Mouse (Mus musculus) neural tube, embryonic 15.5 days (tissue): ENCODE measurements around the gene Fam136a. TPM values are rescaled to one million over a fixed set of nuclear protein-coding genes. Genes with fewer than 3 reads are reported as not detected.

Experiments
- ATAC-seq: fragments of 200-750 bp; cut with Nextera tagmentation; 2 replicates; pipeline ENCODE4 v1.8.0; 2017; ENCODE audit warnings: mild to moderate bottlenecking, moderate TSS enrichment, moderate library complexity; ENCODE audit not compliant: low FRiP score
- H3K27ac ChIP-seq: fragments of 300-500 bp; sonication (generic); replicated peaks from 2 replicates; pipeline ENCODE4 v1.5.1; 2015; ENCODE audit warnings: mild to moderate bottlenecking, inconsistent platforms
- H3K27me3 ChIP-seq: fragments of 300-500 bp; sonication (generic); replicated peaks from 2 replicates; pipeline ENCODE4 v1.6.1; 2015; ENCODE audit warnings: inconsistent platforms
- H3K36me3 ChIP-seq: fragments of 300-500 bp; sonication (generic); 2 replicates; pipeline ENCODE4 v1.6.1; 2015; ENCODE audit warnings: inconsistent platforms
- H3K4me1 ChIP-seq: fragments of 300-500 bp; sonication (generic); 2 replicates; pipeline ENCODE4 v1.6.1; 2015; ENCODE audit warnings: inconsistent platforms
- H3K4me2 ChIP-seq: fragments of 300-500 bp; sonication (generic); 2 replicates; pipeline ENCODE4 v1.6.1; 2015; ENCODE audit warnings: inconsistent platforms, mild to moderate bottlenecking, moderate library complexity
- H3K4me3 ChIP-seq: fragments of 300-500 bp; sonication (generic); replicated peaks from 2 replicates; pipeline ENCODE4 v1.5.1; 2015; ENCODE audit warnings: mild to moderate bottlenecking, inconsistent platforms
- H3K9ac ChIP-seq: fragments of 300-500 bp; sonication (generic); replicated peaks from 2 replicates; pipeline ENCODE4 v1.6.1; 2015; ENCODE audit warnings: mild to moderate bottlenecking, inconsistent platforms
- H3K9me3 ChIP-seq: fragments of 300-500 bp; sonication (generic); replicated peaks from 2 replicates; pipeline ENCODE4 v1.6.1; 2016; ENCODE audit warnings: inconsistent platforms
- WGBS: fragments of 180-500 bp; shearing (Covaris S2); methylation state at CpG from one replicate; pipeline ENCODE4 v1.1.7; 2015; ENCODE audit warnings: mixed read lengths; 5-methylcytosine and 5-hydroxymethylcytosine counted together
- polyA plus RNA-seq: library from polyadenylated mRNA; unstranded; fragments of >200 nt; fragmentation: Nextera tagmentation; extraction: Ambion mirVana; gene quantifications from 2 replicates; pipeline ENCODE4 v1.2.1, GENCODE M21; 2015

Gene Fam136a
- 112 and 116 TPM in 2 replicates for polyA plus RNA-seq

DNA sequence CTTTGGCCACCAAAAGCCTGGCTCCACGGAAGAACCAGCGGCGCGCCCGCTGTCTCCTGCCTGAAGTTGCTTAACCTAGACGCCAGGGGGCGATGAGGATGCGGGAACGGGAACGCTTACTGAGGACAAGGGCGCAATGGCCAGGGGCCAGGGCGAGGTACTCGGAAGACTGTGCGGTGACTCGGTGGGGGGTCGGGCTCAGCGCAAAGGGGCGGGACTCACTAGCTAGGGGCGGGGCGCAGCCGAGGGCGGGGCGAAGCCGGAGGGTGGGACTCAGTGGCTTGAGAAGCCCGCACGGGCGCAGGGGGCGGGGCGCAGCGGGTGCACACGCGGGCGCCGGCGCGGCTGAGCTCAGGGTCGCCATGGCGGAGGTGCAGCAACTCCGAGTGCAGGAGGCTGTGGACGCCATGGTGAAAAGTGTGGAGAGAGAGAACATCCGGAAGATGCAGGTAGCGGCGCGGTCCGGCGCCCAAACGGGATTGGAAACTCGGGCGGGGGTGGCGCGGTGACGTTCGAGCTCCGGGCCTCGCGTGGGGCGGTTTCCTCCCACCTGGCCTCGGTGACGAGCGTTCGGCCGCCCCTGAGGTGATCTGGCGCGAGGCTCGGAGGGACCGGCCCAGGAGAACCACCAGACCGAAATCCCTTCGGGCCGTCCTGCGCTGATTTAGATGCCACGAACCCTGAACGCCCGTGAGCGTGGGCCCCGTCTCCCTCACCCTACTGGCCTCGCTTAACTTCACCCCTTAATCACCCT lies at the start of gene Fam136a:
Gene Fam136a (plus strand): TSS at position 276 of the 754 bp plus-strand sequence.
- H3K4me3 ChIP-seq: peak within 1 kb of the TSS; percentile 76
- peak; percentile 95 for ATAC-seq
- H3K27ac ChIP-seq: peak within 1 kb of the TSS; percentile 86
- peak within 1 kb of the TSS; percentile 74 for H3K9ac ChIP-seq
- peaks cover 16% of the 10 kb centered on the region for H3K36me3 ChIP-seq
- peak within 1 kb of the TSS; percentile 88 for H3K4me2 ChIP-seq
- H3K9me3 ChIP-seq: no peaks in the 10 kb centered on the region
- under 1% methylated on average over 76 of the region's 76 CpGs for WGBS
- H3K4me1 ChIP-seq: peaks cover 25% of the 10 kb centered on the region
- H3K27me3 ChIP-seq: no peaks in the 10 kb centered on the region

DNA sequence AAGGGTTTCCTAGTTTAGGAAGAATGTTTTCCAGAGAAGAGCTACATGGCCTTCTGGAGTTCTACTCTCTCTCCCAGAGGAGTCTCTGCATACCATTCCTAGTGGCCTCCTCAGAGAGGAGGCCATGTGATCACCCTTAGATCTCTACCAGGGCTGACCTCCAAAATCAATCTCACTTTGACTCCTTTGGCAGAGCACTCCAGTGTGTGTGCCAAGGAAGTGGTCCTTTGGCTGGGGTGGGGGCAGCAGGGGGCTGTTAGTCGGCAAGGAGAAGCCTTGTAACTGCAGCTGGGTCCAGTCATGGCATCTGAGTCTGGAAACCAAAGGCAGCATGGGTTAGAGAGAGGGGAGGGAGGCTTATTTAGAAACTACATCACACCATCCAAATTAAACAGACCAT lies 48.4 kb upstream of the Fam136a start:
- Histone ChIP-seq H3K4me1 (no peaks in the 10 kb centered on the region), H3K9me3 (no peaks in the 10 kb centered on the region), H3K27me3 (no peaks in the 10 kb centered on the region), H3K4me2 (no peak overlapping the region), H3K27ac (no peak overlapping the region), H3K4me3 (no peak overlapping the region), H3K9ac (no peak overlapping the region), H3K36me3 (no peaks in the 10 kb centered on the region)
- no peak for ATAC-seq
- WGBS: 53% methylated on average over 1 of the region's 1 CpGs

DNA sequence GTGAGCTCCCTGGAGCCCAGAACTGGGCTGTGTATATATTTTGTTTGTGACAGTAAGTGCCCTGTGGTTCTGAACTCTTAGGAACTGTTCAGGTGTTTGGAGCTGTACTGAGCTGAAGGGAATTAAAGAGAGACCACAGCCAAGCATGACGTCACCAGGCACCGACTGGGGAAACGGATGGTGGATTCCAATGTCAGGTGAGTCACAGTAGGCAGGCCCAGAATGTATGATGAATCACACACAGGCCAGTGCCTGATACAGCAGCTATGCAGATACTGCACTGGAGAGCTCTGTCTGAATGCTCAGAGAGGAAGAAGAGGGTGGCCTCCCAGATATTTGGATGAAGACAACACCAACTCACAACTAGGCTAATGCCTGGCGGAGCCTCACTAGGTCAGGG lies 46.6 kb upstream of the Fam136a start:
- no peak overlapping the region for H3K27ac ChIP-seq
- H3K4me2 ChIP-seq: no peak overlapping the region
- no peaks in the 10 kb centered on the region for H3K4me1 ChIP-seq
- ATAC-seq: no peak
- H3K4me3 ChIP-seq: no peak overlapping the region
- WGBS: 86% methylated on average over 4 of the region's 4 CpGs
- H3K36me3 ChIP-seq: no peaks in the 10 kb centered on the region
- H3K27me3 ChIP-seq: no peaks in the 10 kb centered on the region
- H3K9ac ChIP-seq: no peak overlapping the region
- no peaks in the 10 kb centered on the region for H3K9me3 ChIP-seq

DNA sequence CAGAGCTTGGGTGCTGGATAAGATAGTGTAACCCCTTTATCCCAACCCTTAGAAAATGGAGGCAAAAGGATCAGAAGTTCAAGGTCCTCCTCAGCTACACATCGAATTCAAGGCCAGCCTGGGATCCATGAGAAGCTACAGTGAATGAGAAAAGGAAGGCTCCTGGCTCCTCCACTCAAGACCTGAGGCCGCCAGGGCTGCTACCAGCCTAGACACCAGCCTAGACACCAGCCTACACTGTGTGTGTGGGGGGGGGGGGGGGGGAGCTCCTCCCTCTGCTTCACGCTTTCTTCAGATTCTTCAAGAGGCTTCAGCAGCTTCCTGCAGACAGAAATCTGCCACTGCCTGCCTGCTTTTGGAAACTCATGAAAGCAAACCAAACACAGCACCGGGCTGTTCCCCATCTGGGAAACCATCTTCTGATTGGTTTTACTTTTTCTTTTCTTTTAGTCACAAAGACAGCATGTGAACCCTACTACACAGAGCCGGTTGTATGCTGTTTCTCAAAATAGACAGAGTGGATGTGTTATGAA lies 43.3 kb upstream of the Fam136a start:
- no peaks in the 10 kb centered on the region for H3K27me3 ChIP-seq
- H3K4me3 ChIP-seq: no peak overlapping the region
- no peak overlapping the region for H3K4me2 ChIP-seq
- H3K9me3 ChIP-seq: no peaks in the 10 kb centered on the region
- H3K27ac ChIP-seq: no peak overlapping the region
- 90% methylated on average over 5 of the region's 5 CpGs for WGBS
- H3K9ac ChIP-seq: no peak overlapping the region
- H3K36me3 ChIP-seq: no peaks in the 10 kb centered on the region
- no peaks in the 10 kb centered on the region for H3K4me1 ChIP-seq
- ATAC-seq: no peak

DNA sequence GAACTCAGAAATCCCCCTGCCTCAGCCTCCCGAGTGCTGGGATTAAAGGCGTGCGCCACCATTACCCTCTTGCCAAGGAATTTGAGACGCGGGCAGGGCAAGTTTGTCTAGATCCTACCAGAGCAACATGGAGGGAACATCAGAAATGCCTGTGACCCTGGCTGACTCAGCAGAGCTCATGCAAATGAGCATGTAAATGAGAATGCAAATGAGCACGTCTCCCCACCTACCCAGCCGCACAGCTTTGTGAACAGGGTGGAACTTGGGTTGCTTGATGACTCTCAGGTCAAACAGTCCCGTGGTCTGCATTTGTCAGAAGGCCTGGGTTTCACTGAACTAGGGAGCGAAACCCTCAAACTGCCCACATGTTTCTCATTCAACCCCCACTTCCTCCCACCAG lies 42.5 kb upstream of the Fam136a start:
- Histone ChIP-seq H3K36me3 (no peaks in the 10 kb centered on the region), H3K27me3 (no peaks in the 10 kb centered on the region), H3K9me3 (no peaks in the 10 kb centered on the region), H3K9ac (no peak overlapping the region), H3K4me1 (no peaks in the 10 kb centered on the region), H3K27ac (no peak overlapping the region), H3K4me3 (no peak overlapping the region), H3K4me2 (no peak overlapping the region)
- ATAC-seq: no peak
- 85% methylated on average over 9 of the region's 9 CpGs for WGBS

DNA sequence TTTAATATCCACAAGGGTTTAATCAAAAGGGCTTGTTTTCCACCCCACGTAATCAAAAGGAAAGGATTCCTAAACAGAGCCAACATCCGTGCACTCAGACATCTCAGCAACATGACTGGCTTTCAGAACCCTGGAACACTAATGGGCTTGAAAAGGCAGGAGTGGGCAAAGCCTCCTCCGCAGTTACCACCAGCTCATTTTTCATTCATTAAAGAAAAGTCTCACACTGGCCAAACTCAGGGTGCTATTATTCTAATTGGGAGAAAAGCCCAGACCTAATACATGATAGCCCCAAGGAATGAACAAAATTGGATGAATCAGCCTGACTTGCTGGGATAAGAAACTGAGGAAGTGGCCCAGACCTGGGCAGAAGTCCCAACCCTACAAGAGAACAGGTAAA lies 41.0 kb upstream of the Fam136a start:
- Histone ChIP-seq H3K27me3 (no peaks in the 10 kb centered on the region), H3K36me3 (no peaks in the 10 kb centered on the region), H3K4me2 (no peak overlapping the region), H3K4me1 (no peaks in the 10 kb centered on the region), H3K27ac (no peak overlapping the region), H3K4me3 (no peak overlapping the region), H3K9ac (no peak overlapping the region), H3K9me3 (no peaks in the 10 kb centered on the region)
- 69% methylated on average over 3 of the region's 3 CpGs for WGBS
- ATAC-seq: no peak

DNA sequence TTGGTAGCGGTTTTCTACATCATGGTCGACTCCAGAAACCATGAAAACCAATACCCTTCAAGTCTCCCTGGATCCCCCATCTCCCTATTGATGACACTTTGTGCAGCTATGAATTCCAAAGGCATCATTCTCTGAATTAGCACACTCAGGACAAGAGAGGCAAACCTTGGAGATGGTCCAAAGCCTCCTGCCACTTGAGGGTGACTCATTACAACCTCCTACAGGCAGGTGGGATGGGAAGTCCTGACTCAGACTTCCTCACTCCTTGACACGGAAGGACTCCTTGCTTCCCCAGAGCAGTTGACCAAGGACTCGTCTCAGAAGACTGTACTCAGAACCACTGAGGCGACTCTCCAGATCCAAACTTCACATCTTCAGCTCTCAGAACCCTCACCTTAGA lies 39.8 kb upstream of the Fam136a start:
- WGBS: 89% methylated on average over 5 of the region's 5 CpGs
- no peaks in the 10 kb centered on the region for H3K27me3 ChIP-seq

DNA sequence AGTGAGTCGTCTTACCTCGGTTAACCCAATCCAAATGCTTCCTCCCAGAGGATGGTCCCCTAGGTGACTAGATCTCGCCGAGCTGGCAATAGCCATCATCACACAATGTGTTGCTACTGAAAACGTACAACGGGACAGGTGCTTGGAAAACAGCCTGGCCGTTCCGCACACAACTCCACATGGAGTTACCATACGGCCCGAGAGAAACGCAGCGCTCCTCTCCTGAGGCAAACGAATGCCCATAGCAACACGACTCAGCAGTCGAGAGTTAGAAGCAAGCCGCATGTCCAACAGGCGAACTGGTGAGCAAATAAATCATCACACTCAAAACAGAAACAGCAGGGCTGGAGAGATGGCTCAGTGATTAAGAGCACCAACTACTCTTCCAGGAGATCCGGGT lies 38.6 kb upstream of the Fam136a start:
- no peak for ATAC-seq
- no peak overlapping the region for H3K4me3 ChIP-seq
- no peak overlapping the region for H3K9ac ChIP-seq
- WGBS: 85% methylated on average over 18 of the region's 18 CpGs
- no peak overlapping the region for H3K4me2 ChIP-seq
- no peaks in the 10 kb centered on the region for H3K4me1 ChIP-seq
- H3K9me3 ChIP-seq: no peaks in the 10 kb centered on the region
- H3K27ac ChIP-seq: no peak overlapping the region
- no peaks in the 10 kb centered on the region for H3K36me3 ChIP-seq
- H3K27me3 ChIP-seq: no peaks in the 10 kb centered on the region

More for the DNA sequence above, 39.8 kb upstream of the Fam136a start:
- Histone ChIP-seq H3K36me3 (no peaks in the 10 kb centered on the region), H3K4me1 (no peaks in the 10 kb centered on the region), H3K4me3 (no peak overlapping the region), H3K9me3 (no peaks in the 10 kb centered on the region), H3K9ac (no peak overlapping the region), H3K4me2 (no peak overlapping the region), H3K27ac (no peak overlapping the region)
- ATAC-seq: no peak

DNA sequence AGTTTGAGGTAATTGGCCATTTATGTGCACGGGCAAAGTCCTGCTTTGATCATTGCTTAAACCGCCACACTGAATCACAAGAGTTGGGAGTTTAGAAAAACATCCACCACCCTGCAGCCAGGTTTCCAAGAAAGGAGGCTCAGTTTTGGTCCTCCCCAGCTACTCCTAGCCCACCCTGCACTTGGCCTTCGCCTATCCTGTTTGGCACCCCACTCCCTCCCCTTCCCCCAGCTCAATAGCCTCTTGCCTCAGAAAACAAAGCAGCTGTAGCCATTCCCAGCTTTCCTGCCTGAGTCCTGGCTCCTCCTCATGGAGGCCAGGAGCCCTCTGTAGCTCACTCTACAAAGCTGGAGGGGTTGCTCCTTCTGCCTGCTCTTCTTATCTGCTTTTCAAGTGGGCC lies 37.1 kb upstream of the Fam136a start:
- H3K4me2 ChIP-seq: no peak overlapping the region
- H3K9me3 ChIP-seq: no peaks in the 10 kb centered on the region
- 74% methylated on average over 3 of the region's 3 CpGs for WGBS

DNA sequence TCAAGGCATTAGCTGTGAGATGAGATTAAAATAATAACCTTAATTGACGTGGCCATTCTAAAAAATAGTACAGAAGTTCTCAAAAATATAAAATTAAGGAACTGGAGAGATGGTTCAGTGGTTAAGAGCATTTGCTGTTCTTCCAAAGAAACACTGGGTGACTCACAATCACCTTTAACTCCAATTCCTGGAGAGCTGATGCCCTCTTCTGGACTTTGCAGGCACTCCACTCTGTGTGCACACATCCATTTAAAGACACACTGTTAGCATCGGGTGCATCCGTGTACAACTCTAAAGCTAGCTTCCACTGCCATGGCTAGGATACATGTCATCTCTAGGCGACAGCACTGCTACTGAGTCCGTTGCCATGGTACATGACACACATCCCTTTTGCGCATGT lies 35.5 kb upstream of the Fam136a start:
- Histone ChIP-seq H3K27ac (no peak overlapping the region), H3K9ac (no peak overlapping the region), H3K4me2 (no peak overlapping the region), H3K36me3 (no peaks in the 10 kb centered on the region), H3K27me3 (no peaks in the 10 kb centered on the region), H3K4me3 (no peak overlapping the region), H3K9me3 (no peaks in the 10 kb centered on the region), H3K4me1 (no peaks in the 10 kb centered on the region)
- ATAC-seq: no peak
- WGBS: 93% methylated on average over 6 of the region's 6 CpGs

More for the DNA sequence above, 37.1 kb upstream of the Fam136a start:
- Histone ChIP-seq H3K27ac (no peak overlapping the region), H3K9ac (no peak overlapping the region), H3K27me3 (no peaks in the 10 kb centered on the region), H3K4me1 (no peaks in the 10 kb centered on the region), H3K4me3 (no peak overlapping the region), H3K36me3 (no peaks in the 10 kb centered on the region)
- no peak for ATAC-seq

DNA sequence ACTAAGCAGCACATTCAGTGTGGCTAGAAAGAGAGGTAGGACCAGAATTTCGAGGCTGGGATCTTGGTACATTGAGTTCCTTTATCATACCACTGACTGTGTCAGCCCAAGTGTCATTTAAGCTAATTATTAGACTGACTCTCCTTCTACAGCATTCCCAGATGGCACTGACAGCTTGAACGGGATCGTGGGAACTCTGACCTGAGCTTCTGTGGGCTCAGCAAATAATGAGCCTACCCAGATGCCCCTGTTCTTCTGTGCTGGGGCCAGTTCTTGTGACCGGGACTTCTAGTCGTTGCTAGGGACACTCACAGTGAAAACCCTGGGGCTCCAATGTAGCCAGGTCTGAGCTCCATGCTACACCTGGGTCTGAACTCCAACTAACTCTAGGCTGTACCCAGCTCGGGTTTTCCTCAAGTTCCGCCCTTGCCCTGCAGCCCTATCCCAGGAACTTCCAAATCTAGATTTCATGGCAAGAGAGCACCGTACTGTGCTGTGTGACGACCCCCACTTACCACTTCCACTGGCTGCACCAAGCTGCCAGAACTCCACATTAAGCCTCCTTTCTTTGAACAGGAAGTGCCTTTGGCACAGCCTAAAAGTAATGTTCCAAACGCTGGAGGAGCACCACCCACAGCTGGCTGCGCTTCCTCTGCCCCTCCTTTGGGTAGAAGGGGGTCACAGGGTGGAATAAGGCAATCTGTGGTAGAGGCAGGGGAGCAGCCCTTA lies 30.2 kb upstream of the Fam136a start:
- Histone ChIP-seq H3K36me3 (no peaks in the 10 kb centered on the region), H3K4me3 (no peak overlapping the region), H3K9ac (no peak overlapping the region), H3K4me2 (no peak overlapping the region), H3K27me3 (no peaks in the 10 kb centered on the region), H3K9me3 (no peaks in the 10 kb centered on the region), H3K27ac (no peak overlapping the region), H3K4me1 (no peaks in the 10 kb centered on the region)
- ATAC-seq: no peak
- WGBS: 82% methylated on average over 11 of the region's 11 CpGs

DNA sequence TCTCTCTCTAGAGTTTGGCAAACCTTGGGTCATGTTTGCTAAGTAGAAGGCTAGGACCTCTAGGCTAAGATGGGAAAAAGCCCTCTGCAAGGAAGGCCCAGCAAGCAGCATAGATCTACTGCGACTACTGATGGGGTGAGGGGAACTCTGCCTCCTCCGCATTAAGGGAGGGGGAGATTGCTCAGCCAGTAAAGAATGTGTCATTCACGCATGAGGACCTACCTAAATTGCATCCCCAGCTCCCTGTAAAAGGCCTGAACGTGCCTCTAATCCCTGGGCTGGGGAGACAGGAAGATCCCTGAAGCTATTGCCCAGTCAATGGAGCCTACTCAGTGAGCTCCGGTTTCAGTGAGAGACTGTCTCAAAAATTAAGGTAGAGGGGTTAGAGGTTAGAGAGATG lies 29.6 kb upstream of the Fam136a start:
- Histone ChIP-seq H3K4me1 (no peaks in the 10 kb centered on the region), H3K27ac (no peak overlapping the region), H3K27me3 (no peaks in the 10 kb centered on the region), H3K4me2 (no peak overlapping the region), H3K36me3 (no peaks in the 10 kb centered on the region), H3K4me3 (no peak overlapping the region), H3K9me3 (no peaks in the 10 kb centered on the region), H3K9ac (no peak overlapping the region)
- ATAC-seq: no peak
- 75% methylated on average over 5 of the region's 5 CpGs for WGBS
